Mouse (Mus musculus) layer of hippocampus, postnatal 10 days (tissue): ENCODE results near the gene Tbc1d8. TPM values are rescaled to one million over a fixed set of nuclear protein-coding genes. Genes with fewer than 3 reads are reported as not detected.

Experiments used
- DNase-seq, 2 experiments: peaks; one replicate each; pipeline ENCODE4 v3.0.0; 2021; ENCODE audit warnings: low spot score in 2 of 2
- total RNA-seq, 2 experiments: library from RNA; stranded (reverse); gene quantifications; 2 replicates each; pipeline ENCODE4 v1.2.3; 2021

The Tbc1d8 gene
- total RNA-seq, 2 experiments from 2014 or later = 14.9 to 15.0 TPM

- no peak for DNase-seq
Observed at GRCm38 (mm10) chr1:39479254-39479653, 699 bp upstream of the Tbc1d8 start.

GRCm38 (mm10) chr1:39478896-39479200 lies 293 bp upstream of the Tbc1d8 start:
- no peak for DNase-seq

DNA sequence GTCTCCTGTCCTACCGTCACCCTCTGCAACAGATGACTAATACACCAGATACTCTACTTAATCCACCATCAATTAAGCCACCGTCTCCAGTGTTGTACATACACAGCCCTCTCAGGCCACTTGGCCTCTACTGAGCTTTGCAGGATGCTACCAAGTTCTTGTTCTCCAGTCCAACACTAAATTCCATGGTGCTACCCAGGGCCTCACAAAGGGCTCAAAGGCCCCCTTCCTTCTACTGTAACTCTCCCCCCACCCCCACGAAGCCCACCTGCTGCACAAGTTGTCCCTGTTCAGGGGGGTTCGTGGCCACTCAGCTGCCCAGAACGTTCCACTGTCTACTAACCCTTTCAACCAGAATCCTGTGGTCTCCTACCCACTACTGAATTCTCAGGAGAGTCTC lies 1.5 kb downstream of the Tbc1d8 start:
- DNase-seq = no peak

- no peak for DNase-seq
Observed at GRCm38 (mm10) chr1:39476341-39476740, 2.2 kb downstream of the Tbc1d8 start.

DNA sequence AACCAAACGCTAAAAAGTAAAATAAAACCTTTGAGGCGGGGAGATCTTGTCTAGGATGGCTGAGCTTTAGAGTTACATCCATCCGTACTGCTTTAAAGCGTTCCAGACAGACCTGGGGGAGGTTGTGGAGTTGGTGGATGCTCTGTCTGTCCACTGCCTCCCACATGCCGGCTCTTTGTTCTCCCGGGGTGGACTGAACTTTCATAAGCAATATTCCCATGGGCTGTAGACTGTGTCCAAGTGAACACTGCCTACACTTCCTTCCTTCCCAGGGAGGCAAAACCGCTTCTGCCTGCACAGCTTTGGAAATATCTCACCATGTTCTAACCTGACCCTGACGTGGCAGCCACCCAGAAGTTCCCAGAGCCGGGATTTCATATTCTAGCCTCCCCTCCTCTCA lies 4.0 kb downstream of the Tbc1d8 start:
- no peak for DNase-seq

DNA sequence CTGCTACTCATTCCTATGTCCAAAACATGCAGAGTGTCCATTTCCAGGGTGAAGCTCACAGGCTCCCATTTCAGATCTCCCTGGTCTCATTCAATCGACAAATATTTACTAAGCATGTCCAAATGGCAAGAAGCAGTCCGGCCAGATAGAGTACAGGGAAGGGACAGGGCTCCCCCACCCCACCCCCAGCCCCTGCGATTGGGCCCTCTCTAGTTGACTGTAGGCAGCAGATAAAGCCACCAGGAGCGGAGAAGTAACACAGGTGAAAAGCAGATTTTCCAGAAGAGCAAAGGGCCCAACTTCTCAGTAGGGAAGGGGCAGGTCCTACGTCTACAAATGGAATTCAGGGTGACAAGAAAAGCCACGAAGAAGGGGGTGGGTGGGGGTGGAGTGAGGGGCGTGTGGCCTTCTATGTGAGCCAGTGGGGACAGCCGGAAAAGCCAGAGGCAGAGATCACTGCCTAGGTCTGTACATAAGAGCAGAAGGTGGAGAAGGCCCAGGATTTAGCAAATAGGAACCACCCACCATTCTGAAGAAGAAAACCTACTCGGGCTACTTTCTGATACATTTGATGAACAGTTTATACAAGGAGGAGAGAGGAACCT lies 7.2 kb downstream of the Tbc1d8 start:
- no peak for DNase-seq

DNA sequence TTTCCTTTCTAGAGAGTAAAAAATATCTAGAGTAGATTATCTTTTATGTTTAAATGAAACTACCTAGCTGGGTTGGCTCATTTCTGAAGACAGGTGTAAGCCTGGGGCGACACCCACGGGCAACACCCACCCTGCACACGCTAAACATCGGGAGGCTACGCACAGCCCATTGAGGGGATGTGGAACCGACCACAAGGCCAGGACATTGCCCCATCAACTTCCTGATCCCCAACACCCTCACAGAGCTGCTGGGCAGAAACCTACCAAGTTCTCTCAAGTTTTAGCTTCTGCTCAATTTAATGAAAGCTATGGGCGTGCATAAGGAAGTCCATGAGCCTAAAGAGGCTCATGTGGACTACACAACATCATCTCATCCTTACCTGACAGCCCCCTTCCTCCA lies 9.6 kb downstream of the Tbc1d8 start:
- DNase-seq = no peak

DNA sequence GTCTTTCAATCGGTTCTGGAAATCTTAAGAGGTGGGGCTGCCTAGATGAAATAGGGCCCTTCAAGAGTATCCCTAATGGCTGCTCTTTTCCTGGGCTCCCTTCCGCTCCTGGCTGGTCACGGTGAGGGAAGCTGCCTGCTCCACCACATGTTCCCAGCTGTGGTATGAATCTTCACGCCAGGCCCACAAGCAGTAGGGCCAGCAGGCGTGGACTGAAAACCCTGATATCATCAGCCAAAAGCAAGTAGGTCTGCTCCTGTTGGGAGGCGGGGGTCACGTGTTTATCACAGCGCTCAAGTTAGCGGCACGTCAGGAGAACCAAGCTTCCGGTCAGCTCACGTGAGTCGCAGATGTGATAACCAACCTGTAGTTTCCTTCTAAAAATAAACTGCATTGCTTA lies 12.0 kb downstream of the Tbc1d8 start:
- DNase-seq = no peak

DNA sequence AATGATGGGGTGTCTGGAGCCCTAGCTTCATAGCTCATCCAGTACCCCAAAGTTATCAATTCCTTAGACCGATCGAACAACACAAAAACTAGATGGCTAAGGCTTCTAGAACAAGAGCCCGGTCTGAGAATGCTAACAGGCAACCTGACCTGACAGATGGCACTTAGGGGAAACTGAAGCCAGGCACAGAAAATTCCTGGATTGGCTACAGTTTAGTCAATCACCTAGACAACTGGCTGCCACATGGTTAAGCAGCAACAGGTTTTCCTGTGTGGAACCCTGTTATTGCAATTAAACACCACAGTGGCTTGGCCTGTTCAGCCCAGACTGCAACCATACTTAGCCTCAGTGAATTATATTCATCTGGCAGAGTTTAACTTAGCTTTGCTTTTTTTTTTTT lies 13.8 kb downstream of the Tbc1d8 start:
- no peak for DNase-seq

DNA sequence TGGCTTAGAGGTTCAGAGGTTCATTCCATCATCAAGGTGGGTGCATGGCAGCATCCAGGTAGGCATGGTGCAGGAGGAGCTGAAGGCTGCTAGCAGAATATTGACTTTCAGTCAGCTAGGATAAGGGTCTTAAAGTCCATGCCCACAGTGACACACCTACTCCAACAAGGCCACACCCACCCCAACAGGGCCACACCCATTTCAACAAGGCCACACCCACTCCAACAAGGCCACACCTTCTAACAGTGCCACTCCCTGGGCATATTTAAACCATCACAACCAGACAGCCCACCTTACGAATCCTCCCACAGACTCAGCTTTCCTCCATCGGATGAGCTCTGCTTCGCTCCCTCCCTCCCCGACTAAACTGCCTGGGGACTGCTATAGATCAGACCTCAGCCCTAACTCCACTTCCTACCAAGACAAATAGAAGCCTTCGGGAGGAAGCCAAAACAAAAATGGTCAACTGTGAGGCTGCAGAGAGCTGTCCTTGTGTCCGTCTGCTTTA lies 15.6 kb downstream of the Tbc1d8 start:
- no peak for DNase-seq

GRCm38 (mm10) chr1:39462036-39462435 lies 16.5 kb downstream of the Tbc1d8 start:
- peak in 1 of 2 experiments; percentile 32 for DNase-seq

DNA sequence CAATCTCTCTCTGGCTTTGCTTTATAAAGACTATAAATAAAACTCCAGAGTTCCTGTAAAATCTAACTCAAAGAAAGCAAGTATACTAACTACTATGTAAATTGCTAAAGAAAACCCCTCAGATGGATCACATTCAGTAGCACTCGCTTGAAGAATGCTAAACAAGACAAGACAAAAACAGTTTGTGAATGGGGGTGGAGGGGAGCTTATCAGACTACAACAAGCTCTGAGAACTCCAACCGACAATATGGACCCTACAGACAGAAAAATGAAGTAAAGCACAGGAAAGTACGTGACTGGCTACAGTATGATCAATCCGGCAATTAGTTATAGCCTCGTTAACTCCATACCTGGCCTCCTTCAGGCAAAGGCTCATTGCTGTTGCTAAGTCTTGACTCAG lies 18.1 kb downstream of the Tbc1d8 start:
- no peak for DNase-seq

GRCm38 (mm10) chr1:39457887-39458874 lies 20.4 kb downstream of the Tbc1d8 start:
- no peak for DNase-seq

GRCm38 (mm10) chr1:39456421-39456853 lies 22.1 kb downstream of the Tbc1d8 start:
- no peak for DNase-seq

DNA sequence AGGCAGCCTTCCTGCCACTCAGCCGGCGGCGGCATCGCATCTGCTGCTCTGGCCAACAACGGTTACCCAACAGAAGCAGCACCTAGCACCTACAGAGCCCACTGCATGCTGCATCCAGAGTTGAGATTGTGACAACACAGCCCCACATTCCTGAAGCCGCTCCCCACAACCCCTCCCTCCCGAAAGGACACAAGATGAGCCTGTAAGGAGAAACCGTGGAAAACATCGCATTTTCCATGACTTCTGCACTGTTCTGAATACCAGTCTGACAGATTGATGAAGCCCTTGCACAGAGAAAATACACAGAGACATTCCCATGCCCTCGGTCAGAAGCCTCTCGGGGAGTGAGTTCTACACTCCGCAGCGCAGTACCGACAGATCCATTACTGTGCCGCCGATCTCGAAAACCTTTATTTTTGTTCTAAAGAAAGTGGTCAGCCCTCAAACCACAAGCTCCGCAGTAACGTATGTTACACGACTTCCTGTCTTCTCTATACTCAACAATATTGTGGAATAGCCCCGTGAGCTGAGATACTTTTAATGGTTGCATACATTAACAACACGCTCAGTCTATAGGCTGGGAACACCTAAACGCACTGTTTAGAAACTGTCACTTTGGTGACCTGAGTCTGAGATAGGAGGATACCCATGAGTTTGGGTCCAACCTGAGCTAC lies 23.1 kb downstream of the Tbc1d8 start:
- DNase-seq = no peak

- no peak for DNase-seq
Observed at GRCm38 (mm10) chr1:39454783-39455175, 23.8 kb downstream of the Tbc1d8 start.

GRCm38 (mm10) chr1:39454108-39454782 lies 24.3 kb downstream of the Tbc1d8 start:
- no peak for DNase-seq

- DNase-seq = no peak
Observed at GRCm38 (mm10) chr1:39452203-39452602, 26.4 kb downstream of the Tbc1d8 start.

DNA sequence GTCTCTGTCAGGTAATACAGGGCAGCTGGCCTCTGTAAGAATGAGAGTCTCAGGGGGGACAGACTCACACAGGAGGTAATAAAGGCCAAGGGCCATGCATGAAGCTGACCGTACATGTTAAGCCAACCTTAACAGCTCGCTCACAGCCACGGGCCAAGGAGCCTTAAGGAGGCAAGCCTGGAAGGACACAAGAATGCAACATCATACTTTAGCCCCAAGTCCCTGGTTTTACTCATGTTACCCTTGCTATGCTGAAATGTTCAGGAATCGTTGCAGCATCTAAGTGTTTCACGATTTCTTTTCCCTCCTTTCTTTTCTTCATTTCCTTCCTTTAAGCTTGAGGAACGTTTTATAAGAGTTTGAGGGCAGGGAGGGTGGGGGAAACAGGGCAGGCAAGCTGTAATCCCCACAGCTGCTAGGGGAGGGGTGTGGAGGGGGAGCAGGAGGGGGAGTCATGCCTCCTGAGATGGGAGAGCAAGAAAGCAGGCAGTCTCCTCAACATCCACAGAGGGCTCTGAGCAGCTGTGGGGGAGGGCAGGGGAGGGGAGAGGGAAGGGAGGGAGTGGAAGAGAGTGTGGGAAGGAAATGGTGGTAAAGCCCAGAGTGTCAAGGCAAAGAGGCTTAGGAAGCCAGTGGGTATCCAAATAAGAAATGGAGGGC lies 28.4 kb downstream of the Tbc1d8 start:
- no peak for DNase-seq

DNA sequence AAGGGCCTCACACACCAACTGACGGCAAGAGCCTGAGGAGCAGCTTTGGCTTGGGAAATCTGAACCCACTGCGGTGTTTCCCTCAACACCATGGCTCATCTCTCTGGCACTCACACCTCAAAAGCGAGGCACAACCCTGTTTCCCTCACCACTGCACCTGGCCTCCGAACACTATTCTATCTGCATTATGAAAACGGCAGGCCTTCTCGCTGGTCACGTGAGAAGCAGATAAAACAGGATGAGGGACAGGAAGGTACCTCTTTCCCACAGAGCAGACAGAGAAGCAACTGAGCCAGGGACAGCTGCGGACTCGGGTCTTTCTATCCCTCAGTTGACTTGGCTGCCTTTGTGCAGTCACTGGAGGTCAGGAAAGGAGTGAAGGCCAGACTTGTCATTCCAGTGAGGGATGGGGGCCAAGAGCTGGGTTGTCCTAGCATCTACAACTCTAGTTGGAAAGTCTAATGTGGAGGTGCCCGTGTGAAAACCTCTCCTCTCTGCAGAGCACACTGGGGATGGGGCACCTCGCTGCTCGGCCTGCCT lies 29.2 kb downstream of the Tbc1d8 start:
- no peak for DNase-seq

- no peak for DNase-seq
Observed at GRCm38 (mm10) chr1:39448819-39449218, 29.7 kb downstream of the Tbc1d8 start.
